Mouse (Mus musculus) embryonic stem cell, embryonic (primary cell): Measurements from ENCODE around the gene Olfr867.

Source experiments
- CTCF ChIA-PET, 4 experiments: fragments of 300-600 bp in 2 of 4; fragments of 350-600 bp in 2 of 4; sonication (Branson Sonifier 250); formaldehyde crosslinking; loops; one replicate each; lab custom pipeline; 2022; ENCODE audit warnings: inconsistent platforms in 2 of 4; lab: Charles Lee
- POLR2A ChIA-PET, 4 experiments: fragments of 300-600 bp in 2 of 4; fragments of 350-600 bp in 2 of 4; sonication (Branson Sonifier 250); formaldehyde crosslinking; loops; one replicate each; lab custom pipeline; 2022; ENCODE audit warnings: antibody characterized with exemption in 4 of 4, inconsistent platforms in 1 of 4; lab: Charles Lee

The Olfr867 gene

DNA sequence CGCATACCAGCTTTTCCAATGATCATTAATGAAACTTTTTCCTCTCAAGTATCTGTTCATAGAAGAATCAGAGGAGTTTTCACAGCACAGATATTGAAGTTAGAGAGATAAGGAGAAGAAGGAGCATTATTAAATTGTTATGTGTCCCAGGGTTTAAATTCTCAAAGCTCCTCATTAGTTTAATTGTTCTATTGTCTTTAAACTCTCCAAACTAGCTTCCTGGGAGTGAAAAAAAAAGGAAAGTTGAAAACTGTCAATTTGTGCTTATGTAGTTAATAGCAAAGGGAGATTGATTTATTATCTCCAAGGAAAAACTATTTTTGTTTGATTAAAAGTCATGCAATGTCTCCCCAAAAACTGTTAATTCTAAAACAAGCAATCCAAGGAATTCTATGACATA lies at the start of gene Olfr867:
Olfr867 (minus strand) TSS at position 101 of the 400 bp plus-strand sequence.
- ChIA-PET CTCF (no interaction called here), POLR2A (no interaction called here)

DNA sequence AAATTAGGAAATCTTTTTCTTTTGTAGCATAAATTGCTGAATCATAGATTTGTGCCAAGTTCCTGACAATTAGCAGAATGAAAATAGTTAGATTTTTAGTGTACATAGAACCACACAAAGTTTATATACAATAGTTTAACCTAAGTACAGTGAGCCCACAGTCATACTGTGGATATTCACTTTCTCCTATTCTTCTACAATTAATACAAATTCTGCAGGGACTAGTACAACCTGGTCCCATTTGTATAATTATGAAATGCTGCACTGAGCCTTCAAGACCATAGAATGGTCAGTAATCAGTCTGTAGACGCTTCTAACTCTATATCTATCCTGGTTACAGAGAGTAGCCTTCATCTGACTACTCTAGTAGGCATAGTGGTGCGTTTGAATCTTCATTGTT lies 41.0 kb upstream of the Olfr867 start, which contains the start of gene Olfr868:
Olfr868 (plus strand) TSS at position 301 of the 400 bp plus-strand sequence.
- CTCF ChIA-PET: no interaction called here
- POLR2A ChIA-PET: no interaction called here

DNA sequence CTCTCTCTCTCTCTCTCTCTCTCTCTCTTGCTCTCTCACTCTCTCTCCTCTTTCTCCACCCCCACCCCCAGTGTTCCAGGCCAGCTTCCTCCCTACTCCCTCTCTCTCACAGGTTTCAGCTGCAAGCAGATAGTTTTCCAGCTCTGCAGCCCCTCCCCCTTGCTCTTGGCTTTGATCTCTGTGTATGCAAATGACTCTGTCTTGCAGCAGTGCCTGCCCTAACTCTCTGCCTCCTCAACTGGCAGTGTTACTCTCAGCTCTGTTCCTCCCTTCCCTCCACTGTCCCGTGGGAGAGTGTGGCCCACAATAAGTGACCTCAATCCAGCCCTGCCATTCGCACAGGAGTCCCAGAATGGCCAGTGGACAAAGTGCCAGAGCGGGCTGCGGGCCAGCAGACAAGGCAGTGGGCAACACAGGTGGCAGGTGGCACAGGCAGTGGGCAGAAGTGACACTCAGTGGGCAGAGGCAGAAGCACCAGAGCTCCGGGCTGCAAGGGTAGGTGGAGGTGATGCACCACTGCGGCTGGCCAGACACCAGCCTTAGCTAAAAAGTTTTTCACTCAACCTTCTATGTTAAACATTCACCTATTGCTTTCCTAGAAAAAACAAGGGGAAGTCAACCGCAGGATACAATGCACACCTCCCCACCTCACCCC lies 16.3 kb upstream of the Olfr867 start:
- ChIA-PET CTCF (no interaction called here), POLR2A (interaction anchor here in 1 of 4 experiments (0.5 kb wide), 1 partner anchor 23 kb away, joined by 3 read pairs; no protein-coding TSS in a partner anchor)

DNA sequence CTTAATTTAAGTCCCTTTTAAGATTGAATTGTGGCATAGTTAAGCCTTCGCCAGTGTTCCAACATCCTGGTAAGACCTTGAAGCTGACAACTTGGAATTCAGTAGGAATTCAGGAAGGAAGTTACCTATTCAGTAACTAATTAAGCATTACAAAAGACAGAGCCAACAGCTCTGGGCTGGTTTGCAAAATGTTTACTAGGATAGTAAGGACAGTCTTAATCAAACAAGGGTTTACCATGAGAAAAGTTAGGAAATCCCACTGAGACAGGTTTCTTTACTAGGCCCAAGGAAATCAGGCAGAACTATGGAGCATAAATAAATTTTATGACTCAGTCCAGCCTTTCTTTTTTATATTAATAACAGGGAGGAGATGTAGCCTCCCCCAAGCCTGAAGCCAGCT lies 13.9 kb upstream of the Olfr867 start:
- CTCF ChIA-PET: no interaction called here
- POLR2A ChIA-PET: no interaction called here

DNA sequence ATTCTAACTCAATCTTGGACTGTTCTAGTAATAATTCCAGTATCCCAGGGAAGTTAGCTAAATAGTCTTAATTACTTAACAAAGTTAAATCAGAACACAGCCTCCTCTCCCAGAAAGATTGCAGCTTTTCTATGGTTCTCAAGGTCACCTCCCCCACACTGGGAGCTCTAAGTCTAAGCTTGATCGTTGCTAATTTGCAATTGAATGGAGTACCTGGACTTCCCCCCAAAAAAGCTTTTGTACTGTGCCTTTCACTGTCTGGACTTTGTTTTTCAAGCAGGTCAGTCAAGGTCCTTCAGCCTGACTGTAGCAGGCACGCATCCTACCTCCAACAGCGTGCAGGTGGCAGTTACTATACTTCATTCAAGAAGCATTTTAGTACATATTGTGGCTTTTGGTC lies 12.9 kb upstream of the Olfr867 start:
- POLR2A ChIA-PET: no interaction called here
- CTCF ChIA-PET: no interaction called here

DNA sequence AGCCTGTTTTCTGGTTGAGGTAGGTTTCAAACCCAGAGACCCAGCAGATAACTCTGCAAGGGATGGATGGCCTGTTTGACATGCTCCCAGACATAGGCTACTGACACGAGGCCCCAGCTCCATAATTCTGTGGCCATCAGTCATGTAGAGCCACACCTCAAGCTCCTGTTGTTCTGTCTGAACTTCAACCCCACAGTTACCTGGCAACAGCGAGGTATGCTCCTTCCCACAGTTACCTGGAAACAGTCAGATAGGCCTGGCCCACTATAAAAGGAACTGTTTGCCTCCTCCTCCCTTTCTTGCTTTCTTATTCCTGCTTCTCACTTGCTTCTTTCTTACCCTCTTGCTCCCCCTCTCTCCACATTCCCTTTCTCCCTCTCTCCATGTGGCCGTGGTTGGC lies 9.4 kb downstream of the Olfr867 start:
- POLR2A ChIA-PET: no interaction called here
- CTCF ChIA-PET: no interaction called here

DNA sequence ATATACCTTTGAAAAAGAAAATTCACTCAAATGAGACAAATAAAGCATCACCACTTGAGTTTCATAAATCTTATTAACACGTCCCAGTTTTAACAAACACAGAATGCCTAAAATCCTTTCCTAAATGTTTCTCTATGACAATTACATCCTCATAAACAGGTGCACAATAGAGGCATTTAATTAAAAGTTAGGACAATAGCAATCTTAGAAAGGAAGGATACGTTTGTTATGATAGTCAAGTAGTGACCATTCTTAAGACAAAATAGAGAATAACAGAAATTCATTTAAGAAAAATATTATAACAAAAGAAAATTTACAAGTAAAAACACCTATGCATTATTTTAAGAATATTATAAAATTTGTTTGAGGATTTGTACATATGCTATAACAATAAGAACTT lies 29.4 kb downstream of the Olfr867 start, which contains the start of gene Olfr866:
Olfr866 (minus strand) TSS at position 101 of the 400 bp plus-strand sequence.
- ChIA-PET POLR2A (no interaction called here), CTCF (no interaction called here)
